Mouse (Mus musculus): ENCODE results near the gene Gm14399. TPM values are rescaled to one million over a fixed set of nuclear protein-coding genes. Genes with fewer than 3 reads are reported as not detected.
"Not testable (repeated sequence)": the region's sequence is repeated elsewhere in the genome, so short reads cannot be mapped to it uniquely, and the experiment has no call there.

Gene Gm14399
- total and polyA plus RNA-seq, 3 experiments: 1.1 to 2,404 (median 1.1) TPM

GRCm38 (mm10) chr2:175158642-175159041, 16.8 kb upstream of the Gm14399 start:
- no peaks in the 10 kb centered on the region for H3K79me2 ChIP-seq (ENCODE audit: control insufficient read depth, insufficient read depth, low read length, poor library complexity)
- no peak overlapping the region for H3K4me3 ChIP-seq (ENCODE audit: control insufficient read depth in 1 of 2, insufficient read depth in 1 of 2, low read depth in 2 of 2, low read length in 2 of 2)
- no peaks in the 10 kb centered on the region for H3K36me3 ChIP-seq (ENCODE audit: control insufficient read depth in 1 of 2, insufficient read depth in 2 of 2, low read length in 2 of 2)
- H3K4me1 ChIP-seq (ENCODE audit: control insufficient read depth in 1 of 2, insufficient read depth in 2 of 2, low read length in 2 of 2): no peaks in the 10 kb centered on the region
- TF ChIP-seq HCFC1 (IDR thresholded peaks at IDR 0.05; ENCODE audit: low read depth, low read length) (no peak), NRF1 (IDR thresholded peaks at IDR 0.05; ENCODE audit: insufficient read depth, low read depth, low read length, poor library complexity, severe bottlenecking) (no peak), ZC3H11A (IDR thresholded peaks at IDR 0.05; ENCODE audit: low read depth, low read length) (no peak), JUND (IDR thresholded peaks at IDR 0.05; ENCODE audit: low read depth, low read length) (no peak), GABPA (IDR thresholded peaks at IDR 0.05; ENCODE audit: low read depth, low read length) (no peak), MAX (IDR thresholded peaks at IDR 0.05; ENCODE audit: low read length) (no peak), SMC3 (IDR thresholded peaks at IDR 0.05; ENCODE audit: low read depth, low read length) (no peak), ETS1 (IDR thresholded peaks at IDR 0.05; ENCODE audit: low read depth, low read length) (no peak), MAZ (IDR thresholded peaks at IDR 0.05; ENCODE audit: low read depth, low read length) (no peak), KAT2A (conservative IDR thresholded peaks at IDR 0.05; ENCODE audit: low read depth, low read length) (no peak), ZMIZ1 (IDR thresholded peaks at IDR 0.05; ENCODE audit: low read depth, low read length) (no peak), POLR2AphosphoS2 (IDR thresholded peaks at IDR 0.05; ENCODE audit: low read length) (no peak)
- H3K27me3 ChIP-seq (ENCODE audit: control insufficient read depth in 1 of 2, insufficient read depth in 2 of 2, low read length in 2 of 2): no peaks in the 10 kb centered on the region
- no peaks in the 10 kb centered on the region for H3K9me3 ChIP-seq (replicated peaks; ENCODE audit: insufficient read depth, low read length)
- H3K9ac ChIP-seq (ENCODE audit: control insufficient read depth, low read depth, low read length, poor library complexity, severe bottlenecking): no peak overlapping the region
- no peak for DNase-seq (ENCODE audit: low read depth, low spot score)
- H3K27ac ChIP-seq (ENCODE audit: control insufficient read depth, low read depth, low read length): no peak overlapping the region

GRCm38 (mm10) chr2:175156696-175157095, 14.9 kb upstream of the Gm14399 start:
- Histone ChIP-seq H3K27me3 (ENCODE audit: control insufficient read depth in 1 of 2, insufficient read depth in 2 of 2, low read length in 2 of 2) (no peaks in the 10 kb centered on the region), H3K9me3 (replicated peaks; ENCODE audit: insufficient read depth, low read length) (no peaks in the 10 kb centered on the region), H3K4me3 (ENCODE audit: control insufficient read depth in 1 of 2, insufficient read depth in 1 of 2, low read depth in 2 of 2, low read length in 2 of 2) (no peak overlapping the region), H3K27ac (ENCODE audit: control insufficient read depth, low read depth, low read length) (no peak overlapping the region), H3K9ac (ENCODE audit: control insufficient read depth, low read depth, low read length, poor library complexity, severe bottlenecking) (no peak overlapping the region), H3K79me2 (ENCODE audit: control insufficient read depth, insufficient read depth, low read length, poor library complexity) (no peaks in the 10 kb centered on the region), H3K36me3 (ENCODE audit: control insufficient read depth in 1 of 2, insufficient read depth in 2 of 2, low read length in 2 of 2) (no peaks in the 10 kb centered on the region), H3K4me1 (ENCODE audit: control insufficient read depth in 1 of 2, insufficient read depth in 2 of 2, low read length in 2 of 2) (no peaks in the 10 kb centered on the region)
- TF ChIP-seq GABPA (IDR thresholded peaks at IDR 0.05; ENCODE audit: low read depth, low read length) (no peak), TBP (IDR thresholded peaks at IDR 0.05; ENCODE audit: low read depth, low read length) (no peak), POLR2AphosphoS2 (IDR thresholded peaks at IDR 0.05; ENCODE audit: low read length) (no peak), KAT2A (conservative IDR thresholded peaks at IDR 0.05; ENCODE audit: low read depth, low read length) (no peak), GATA1 (IDR thresholded peaks at IDR 0.05; ENCODE audit: low read depth, low read length) (no peak)
- DNase-seq (ENCODE audit: low read depth, low spot score): no peak

GRCm38 (mm10) chr2:175141118-175141992, 457 bp downstream of the Gm14399 start:
- not testable (repeated sequence) for H3K4me3 ChIP-seq (ENCODE audit: control insufficient read depth in 1 of 2, insufficient read depth in 1 of 2, low read depth in 2 of 2, low read length in 2 of 2); H3K9me3 ChIP-seq (replicated peaks; ENCODE audit: insufficient read depth, low read length); H3K36me3 ChIP-seq (ENCODE audit: control insufficient read depth in 1 of 2, insufficient read depth in 2 of 2, low read length in 2 of 2); H3K27ac ChIP-seq (ENCODE audit: control insufficient read depth, low read depth, low read length); H3K4me1 ChIP-seq (ENCODE audit: control insufficient read depth in 1 of 2, insufficient read depth in 2 of 2, low read length in 2 of 2); H3K79me2 ChIP-seq (ENCODE audit: control insufficient read depth, insufficient read depth, low read length, poor library complexity); H3K27me3 ChIP-seq (ENCODE audit: control insufficient read depth in 1 of 2, insufficient read depth in 2 of 2, low read length in 2 of 2); DNase-seq (ENCODE audit: low read depth, low spot score); H3K9ac ChIP-seq (ENCODE audit: control insufficient read depth, low read depth, low read length, poor library complexity, severe bottlenecking)

GRCm38 (mm10) chr2:175140624-175141023, 1.2 kb downstream of the Gm14399 start:
- H3K4me1 ChIP-seq (ENCODE audit: control insufficient read depth in 1 of 2, insufficient read depth in 2 of 2, low read length in 2 of 2); H3K79me2 ChIP-seq (ENCODE audit: control insufficient read depth, insufficient read depth, low read length, poor library complexity); DNase-seq (ENCODE audit: low read depth, low spot score); H3K27ac ChIP-seq (ENCODE audit: control insufficient read depth, low read depth, low read length); H3K4me3 ChIP-seq (ENCODE audit: control insufficient read depth in 1 of 2, insufficient read depth in 1 of 2, low read depth in 2 of 2, low read length in 2 of 2); H3K36me3 ChIP-seq (ENCODE audit: control insufficient read depth in 1 of 2, insufficient read depth in 2 of 2, low read length in 2 of 2); H3K9ac ChIP-seq (ENCODE audit: control insufficient read depth, low read depth, low read length, poor library complexity, severe bottlenecking); H3K27me3 ChIP-seq (ENCODE audit: control insufficient read depth in 1 of 2, insufficient read depth in 2 of 2, low read length in 2 of 2); H3K9me3 ChIP-seq (replicated peaks; ENCODE audit: insufficient read depth, low read length): not testable (repeated sequence)
